Mouse (Mus musculus) intestine, postnatal 0 days (tissue): ENCODE results near the gene Gm6356. TPM values are rescaled to one million over a fixed set of nuclear protein-coding genes. Genes with fewer than 3 reads are reported as not detected.
"Not testable (repeated sequence)": the region's sequence is repeated elsewhere in the genome, so short reads cannot be mapped to it uniquely, and the experiment has no call there.

Source experiments
- ATAC-seq: fragments of 200-750 bp; cut with Nextera tagmentation; 2 replicates; pipeline ENCODE4 v1.8.0; 2017; ENCODE audit warnings: mild to moderate bottlenecking, moderate TSS enrichment, moderate library complexity
- H3K27ac ChIP-seq: fragments of 300-500 bp; sonication (generic); 2 replicates; pipeline ENCODE4 v1.5.1; 2014; ENCODE audit warnings: mild to moderate bottlenecking, low read depth, low read length, moderate library complexity
- H3K27me3 ChIP-seq: fragments of 300-500 bp; sonication (generic); replicated peaks from 2 replicates; pipeline ENCODE4 v1.6.1; 2014; ENCODE audit warnings: low read length, mixed read lengths; ENCODE audit not compliant: control insufficient read depth, insufficient read depth
- H3K36me3 ChIP-seq: fragments of 300-500 bp; sonication (generic); 2 replicates; pipeline ENCODE4 v1.6.1; 2014; ENCODE audit warnings: mild to moderate bottlenecking, moderate library complexity; ENCODE audit not compliant: control insufficient read depth, insufficient read depth
- H3K4me1 ChIP-seq: fragments of 300-500 bp; sonication (generic); replicated peaks from 2 replicates; pipeline ENCODE4 v1.6.1; 2014; ENCODE audit warnings: antibody characterized with exemption, low read length, mixed read lengths; ENCODE audit not compliant: control insufficient read depth, insufficient read depth
- H3K4me2 ChIP-seq: fragments of 300-500 bp; sonication (generic); replicated peaks from 2 replicates; pipeline ENCODE4 v1.6.1; 2014; ENCODE audit warnings: low read depth, mild to moderate bottlenecking, moderate library complexity
- H3K4me3 ChIP-seq: fragments of 300-500 bp; sonication (generic); 2 replicates; pipeline ENCODE4 v1.5.1; 2014; ENCODE audit warnings: low read depth, low read length
- H3K9ac ChIP-seq: fragments of 300-500 bp; sonication (generic); 2 replicates; pipeline ENCODE4 v1.6.1; 2014; ENCODE audit warnings: mild to moderate bottlenecking, low read depth, low read length
- H3K9me3 ChIP-seq: fragments of 300-500 bp; sonication (generic); 2 replicates; pipeline ENCODE4 v1.6.1; 2016; ENCODE audit warnings: mixed run types; ENCODE audit not compliant: control insufficient read depth
- WGBS: fragments of 180-500 bp; shearing (Covaris S2); extraction: QIAGEN DNeasy Blood & Tissue Kit; methylation state at CpG from one replicate; pipeline ENCODE4 v1.1.7; 2014; 5-methylcytosine and 5-hydroxymethylcytosine counted together
- polyA plus RNA-seq: library from polyadenylated mRNA; unstranded; fragments of >200 nt; fragmentation: Nextera tagmentation; extraction: Ambion mirVana; gene quantifications from 2 replicates; pipeline ENCODE4 v1.2.1, GENCODE M21; 2015

The Gm6356 gene
- not detected in 2 replicates for polyA plus RNA-seq

- H3K27me3 ChIP-seq, H3K36me3 ChIP-seq, H3K9me3 ChIP-seq, ATAC-seq, H3K9ac ChIP-seq, H3K4me1 ChIP-seq, H3K27ac ChIP-seq, H3K4me3 ChIP-seq, H3K4me2 ChIP-seq: not testable (repeated sequence)
- 28% methylated on average over 1 of the region's 2 CpGs for WGBS
Observed at GRCm38 (mm10) chr14:6973718-6974117, at the start of gene Gm6356. Gm6356 (minus strand) TSS chr14:6973818.

Other genes with a start within 250 kb of the Gm6356 start
- 1.2 and 1.3 TPM in 2 replicates for gene Gm3636, start 231.5 kb downstream of the Gm6356 start, polyA plus RNA-seq
- gene Gm8362, start 199.4 kb downstream of the Gm6356 start, polyA plus RNA-seq, result not detected in 2 replicates
- gene Gm3642, start 133.5 kb downstream of the Gm6356 start, polyA plus RNA-seq, result not detected in 2 replicates
- 0.17 TPM in 1 of 2 replicates, not detected in the other for gene Gm3667, start 83.9 kb downstream of the Gm6356 start, polyA plus RNA-seq
- gene Gm10406, start 53.6 kb upstream of the Gm6356 start, polyA plus RNA-seq, result 0.08 TPM in 1 of 2 replicates, not detected in the other
- not detected in 2 replicates for gene Gm3685, start 71.2 kb upstream of the Gm6356 start, polyA plus RNA-seq
- gene Gm3696, start 126.8 kb upstream of the Gm6356 start, polyA plus RNA-seq, result 0.30 and 0.44 TPM in 2 replicates
- gene Gm6676, start 151.6 kb upstream of the Gm6356 start, polyA plus RNA-seq, result not detected in 2 replicates
- gene Gm3512, start 200.7 kb upstream of the Gm6356 start, polyA plus RNA-seq, result 0.78 and 0.99 TPM in 2 replicates
- gene Gm16434, start 220.7 kb upstream of the Gm6356 start, polyA plus RNA-seq, result not detected in 2 replicates